Mouse (Mus musculus) liver, adult (tissue): ENCODE results near the gene Bmf.

ENCODE experiments used
- GATA4 ChIP-seq: IDR thresholded peaks from 2 replicates; pipeline ENCODE4 v1.6.1; 2014; ENCODE audit warnings: mild to moderate bottlenecking, low read length; ENCODE audit not compliant: insufficient replicate concordance

The Bmf gene

DNA sequence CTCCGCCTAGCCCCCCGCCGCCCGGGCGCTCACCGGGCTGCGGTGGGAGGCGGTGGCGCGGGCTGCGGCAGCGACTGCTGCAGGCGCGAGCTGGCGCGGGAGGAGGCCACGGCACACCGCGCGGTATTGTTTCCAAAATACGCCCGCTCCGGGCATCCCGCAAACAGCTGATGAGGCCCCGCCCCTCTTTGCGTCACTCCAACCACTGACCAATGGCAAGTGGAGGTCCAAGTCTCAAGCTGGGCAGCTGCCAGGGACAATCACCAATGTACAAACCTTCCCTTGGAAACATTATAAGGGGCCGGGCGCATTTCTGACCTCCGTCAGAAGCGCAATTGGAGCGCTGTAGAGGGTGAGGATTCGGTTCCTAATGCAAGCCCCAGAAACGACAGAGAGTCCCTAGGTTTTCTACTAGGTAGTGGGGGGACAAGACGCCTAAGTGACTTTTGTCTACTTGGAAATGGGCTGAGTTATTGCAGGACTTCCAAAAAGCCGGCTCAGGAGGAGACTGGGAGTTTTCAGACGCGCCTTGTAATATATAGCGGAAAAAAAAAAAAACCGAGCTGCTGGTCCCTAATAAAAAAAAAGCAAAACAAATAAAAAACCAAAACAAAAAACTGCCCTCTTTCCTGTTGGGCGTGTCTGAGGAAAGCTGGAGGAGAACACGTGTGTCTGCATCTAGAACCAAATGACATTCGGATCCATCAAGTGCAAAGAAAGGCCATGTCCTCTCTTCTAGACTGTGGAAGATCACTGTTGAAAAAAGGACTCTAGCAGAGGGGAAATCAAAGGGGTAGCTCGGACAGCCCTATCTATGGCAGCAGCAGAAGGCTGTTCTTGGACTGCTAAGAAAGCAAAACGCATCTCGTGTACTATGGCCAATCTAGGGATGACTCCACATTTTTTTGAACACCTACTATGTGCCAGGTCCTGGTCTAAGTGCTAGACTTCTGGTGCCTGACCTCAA, at the start of gene Bmf:
Gene Bmf (minus strand): TSS at position 181 of the 967 bp plus-strand sequence.
- TF ChIP-seq GATA4: no peak

GRCm38 (mm10) chr2:118599087-118599486, 49.6 kb upstream of the Bmf start:
- TF ChIP-seq GATA4: no peak

- TF ChIP-seq GATA4: no peak
Measured at GRCm38 (mm10) chr2:118597673-118598568, 48.4 kb upstream of the Bmf start, which contains the start of gene Bub1b. TSS of gene Bub1b (plus strand) at chr2:118598211.

DNA sequence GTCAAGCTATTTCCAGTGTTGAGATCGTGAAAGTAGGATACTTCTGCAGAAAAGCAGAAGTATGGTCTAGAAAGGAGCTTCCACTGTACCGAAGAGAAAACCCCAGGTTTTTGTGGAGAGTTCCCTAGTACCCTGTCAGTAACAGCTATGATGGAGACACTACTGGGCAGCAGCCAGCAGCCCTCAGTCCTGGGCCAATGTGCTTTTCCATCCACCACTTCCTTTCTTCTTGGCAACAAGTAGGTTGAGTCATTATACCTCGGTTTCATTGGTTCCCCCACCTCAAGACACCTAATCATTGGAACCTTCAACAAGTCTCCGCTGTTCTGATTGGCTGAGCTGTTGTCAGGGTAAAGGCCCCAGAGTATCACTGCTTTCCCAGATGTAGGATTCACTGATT, 41.6 kb upstream of the Bmf start:
- TF ChIP-seq GATA4: no peak

GRCm38 (mm10) chr2:118587686-118588085, 38.2 kb upstream of the Bmf start:
- no peak for TF ChIP-seq GATA4

DNA sequence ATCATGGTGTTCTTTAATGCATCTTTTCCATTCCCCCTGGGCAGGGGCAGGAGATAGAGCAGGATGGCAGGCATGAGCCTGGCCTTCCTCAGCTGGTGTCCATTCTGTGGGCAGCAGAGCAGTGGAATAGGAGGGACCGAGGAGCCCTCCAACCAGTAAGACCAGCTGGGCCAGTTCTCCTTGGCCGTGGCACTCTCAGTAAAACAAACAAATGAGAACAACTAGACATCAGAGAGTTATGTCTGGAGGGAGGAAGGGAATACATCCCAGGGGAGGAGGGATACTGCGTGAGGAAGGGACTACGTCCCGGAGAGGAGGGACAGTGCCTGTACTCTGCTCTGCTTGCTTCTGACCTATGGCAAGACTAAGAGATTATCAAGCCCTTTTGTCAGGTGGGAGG, 36.5 kb upstream of the Bmf start:
- TF ChIP-seq GATA4: no peak

- TF ChIP-seq GATA4: no peak
Measured at GRCm38 (mm10) chr2:118573135-118573534, 23.6 kb upstream of the Bmf start.

DNA sequence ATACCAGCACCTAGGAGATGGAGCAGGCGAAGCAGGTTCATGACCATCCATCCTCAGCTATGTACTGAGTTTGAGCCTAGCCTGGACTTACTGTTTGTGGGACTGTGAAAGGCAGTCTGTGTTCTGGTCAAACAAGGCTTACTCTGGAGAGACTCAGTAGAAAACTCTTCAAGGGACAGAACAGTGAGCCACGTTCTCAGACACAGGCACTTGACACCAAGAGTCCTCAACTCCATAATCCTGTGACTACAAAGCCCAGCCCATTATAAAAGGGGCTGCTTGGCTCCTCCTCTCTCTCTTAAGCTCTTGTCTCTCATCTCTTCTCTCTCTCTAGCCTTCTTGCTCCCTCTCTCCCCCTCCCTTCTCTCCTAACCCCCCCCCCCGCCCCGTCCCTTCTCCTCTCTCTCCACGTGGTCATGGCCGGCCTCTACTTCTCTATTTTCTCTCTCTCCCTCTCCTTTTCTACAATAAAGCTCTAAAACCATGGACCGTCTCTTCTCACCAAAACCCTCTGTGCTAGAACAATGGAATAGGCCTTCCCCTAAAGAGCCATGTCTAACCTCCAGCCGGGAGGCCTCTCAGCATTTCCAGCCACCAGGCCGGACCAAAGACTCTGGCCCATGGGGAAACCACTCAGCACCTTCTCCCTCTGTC, 22.8 kb upstream of the Bmf start:
- no peak for TF ChIP-seq GATA4

- TF ChIP-seq GATA4: no peak
Measured at GRCm38 (mm10) chr2:118570939-118571338, 21.5 kb upstream of the Bmf start.

DNA sequence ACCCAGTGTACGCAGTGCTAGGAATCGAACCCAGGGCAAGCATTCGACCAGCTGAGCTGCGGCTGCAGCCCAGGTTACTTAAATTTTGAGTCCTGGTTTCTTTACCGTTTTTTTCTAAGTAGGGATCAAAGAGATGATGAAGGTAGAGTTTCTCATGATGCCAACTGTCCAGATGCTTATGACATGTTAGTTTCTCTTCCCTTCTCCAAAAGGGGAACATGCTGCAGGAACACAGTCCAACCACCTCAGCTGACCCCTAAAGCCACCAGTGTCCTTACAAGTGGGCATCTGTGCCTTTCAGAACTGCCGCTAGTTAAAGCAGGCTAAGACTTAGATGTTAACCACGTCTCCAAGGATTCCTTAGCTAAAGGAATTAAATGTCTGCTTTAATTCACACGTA, 17.7 kb upstream of the Bmf start:
- TF ChIP-seq GATA4: no peak

- no peak for TF ChIP-seq GATA4
Measured at GRCm38 (mm10) chr2:118562431-118562830, 12.9 kb upstream of the Bmf start.

GRCm38 (mm10) chr2:118562015-118562414, 12.5 kb upstream of the Bmf start:
- no peak for TF ChIP-seq GATA4

GRCm38 (mm10) chr2:118558426-118558825, 8.9 kb upstream of the Bmf start:
- no peak for TF ChIP-seq GATA4

- TF ChIP-seq GATA4: no peak
Measured at GRCm38 (mm10) chr2:118551606-118552005, 2.1 kb upstream of the Bmf start.

DNA sequence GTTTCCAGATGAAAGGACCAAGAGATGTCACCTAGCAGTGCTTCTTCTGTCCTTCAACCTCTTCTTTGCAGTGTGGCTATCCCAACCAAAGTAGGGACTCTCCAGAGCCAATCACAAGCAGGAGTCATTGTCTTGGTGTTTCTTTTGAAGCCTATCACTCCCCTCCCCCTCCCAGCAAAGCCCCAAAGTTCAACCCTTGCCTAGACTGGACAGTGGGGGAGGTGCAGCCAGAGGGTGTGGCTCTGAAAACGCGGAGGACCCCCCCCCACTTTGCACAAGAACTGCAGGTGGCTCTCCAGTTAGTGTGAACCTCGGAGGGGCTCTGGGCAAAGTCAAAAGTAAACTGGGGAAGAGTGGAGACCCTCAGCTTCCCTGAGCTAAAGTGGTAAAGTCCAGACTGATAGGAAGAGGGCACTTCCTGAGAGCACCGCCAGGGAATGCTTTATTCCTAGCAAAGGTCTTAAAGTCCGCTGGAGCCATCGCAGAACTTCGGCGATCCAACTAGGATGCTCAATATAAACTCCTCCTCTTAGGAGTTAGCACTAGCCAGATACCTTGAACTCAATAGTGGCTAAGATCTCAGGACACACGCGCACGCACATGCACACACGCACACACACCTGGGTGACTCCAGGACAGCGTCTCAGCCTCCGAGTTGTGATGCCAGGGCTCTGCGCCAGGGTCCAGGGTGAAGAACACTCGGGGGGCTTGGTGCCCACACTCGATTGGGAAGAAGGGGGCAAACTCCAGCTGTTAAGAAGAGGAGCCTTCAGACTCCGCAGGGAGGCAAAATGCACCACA, 866 bp downstream of the Bmf start:
- no peak for TF ChIP-seq GATA4

DNA sequence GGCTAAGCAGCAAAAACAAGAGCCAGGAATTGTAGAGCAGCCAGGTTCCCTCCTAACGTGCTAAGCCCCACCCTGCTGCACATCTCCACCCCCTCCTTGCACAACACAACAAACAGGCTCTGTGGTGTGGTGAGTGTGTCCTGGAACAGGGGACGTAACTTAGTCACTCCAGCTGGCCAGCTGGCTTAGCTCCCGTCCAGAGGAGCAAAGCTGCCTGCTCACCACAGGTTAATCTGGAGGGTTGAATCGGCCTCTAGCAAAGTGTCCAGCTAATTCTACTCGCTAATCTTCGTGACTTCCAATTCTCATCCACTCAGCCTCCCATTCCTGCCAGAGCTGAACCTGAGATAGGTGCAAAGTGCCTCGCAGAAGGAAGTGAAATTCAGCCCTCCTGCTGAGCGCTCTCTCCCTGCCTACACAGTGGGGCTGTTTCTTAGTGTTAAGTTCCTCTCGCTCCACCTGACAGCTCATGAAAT, 1.9 kb downstream of the Bmf start:
- TF ChIP-seq GATA4: no peak
